Mouse (Mus musculus) embryonic facial prominence, embryonic 12.5 days (tissue): ENCODE results near the gene Adam1a. TPM values are rescaled to one million over a fixed set of nuclear protein-coding genes. Genes with fewer than 3 reads are reported as not detected.
"Not testable (repeated sequence)": the region's sequence is repeated elsewhere in the genome, so short reads cannot be mapped to it uniquely, and the experiment has no call there.

ENCODE experiments used
- ATAC-seq: fragments of 200-750 bp; cut with Nextera tagmentation; 2 replicates; pipeline ENCODE4 v1.8.0; 2017; ENCODE audit not compliant: insufficient number of reproducible peaks, insufficient read depth, low FRiP score, low TSS enrichment
- H3K27ac ChIP-seq: fragments of 300-500 bp; sonication (generic); 2 replicates; pipeline ENCODE4 v1.5.1; 2016; ENCODE audit warnings: mild to moderate bottlenecking
- H3K27me3 ChIP-seq: fragments of 300-500 bp; sonication (generic); 2 replicates; pipeline ENCODE4 v1.6.1; 2016; ENCODE audit warnings: mild to moderate bottlenecking, moderate library complexity
- H3K36me3 ChIP-seq: fragments of 300-500 bp; sonication (generic); 2 replicates; pipeline ENCODE4 v1.6.1; 2016; ENCODE audit warnings: mild to moderate bottlenecking
- H3K4me1 ChIP-seq: fragments of 300-500 bp; sonication (generic); 2 replicates; pipeline ENCODE4 v1.6.1; 2016
- H3K4me2 ChIP-seq: fragments of 300-500 bp; sonication (generic); replicated peaks from 2 replicates; pipeline ENCODE4 v1.6.1; 2016; ENCODE audit warnings: mild to moderate bottlenecking, moderate library complexity
- H3K4me3 ChIP-seq: fragments of 300-500 bp; sonication (generic); 2 replicates; pipeline ENCODE4 v1.5.1; 2016; ENCODE audit warnings: mild to moderate bottlenecking
- H3K9ac ChIP-seq: fragments of 300-500 bp; sonication (generic); 2 replicates; pipeline ENCODE4 v1.6.1; 2016; ENCODE audit warnings: mild to moderate bottlenecking, moderate library complexity
- H3K9me3 ChIP-seq: fragments of 300-500 bp; sonication (generic); 2 replicates; pipeline ENCODE4 v1.6.1; 2016; ENCODE audit warnings: mild to moderate bottlenecking, moderate library complexity
- WGBS: fragments of 180-500 bp; shearing (Covaris S2); methylation state at CpG from one replicate; pipeline ENCODE4 v1.1.7; 2016; 5-methylcytosine and 5-hydroxymethylcytosine counted together
- polyA plus RNA-seq: library from polyadenylated mRNA; unstranded; fragments of >200 nt; fragmentation: Nextera tagmentation; extraction: Ambion mirVana; gene quantifications from 2 replicates; pipeline ENCODE4 v1.2.1, GENCODE M21; 2016

The Adam1a gene
- polyA plus RNA-seq, 1 experiment from 2014 or later, result 2.0 TPM

DNA sequence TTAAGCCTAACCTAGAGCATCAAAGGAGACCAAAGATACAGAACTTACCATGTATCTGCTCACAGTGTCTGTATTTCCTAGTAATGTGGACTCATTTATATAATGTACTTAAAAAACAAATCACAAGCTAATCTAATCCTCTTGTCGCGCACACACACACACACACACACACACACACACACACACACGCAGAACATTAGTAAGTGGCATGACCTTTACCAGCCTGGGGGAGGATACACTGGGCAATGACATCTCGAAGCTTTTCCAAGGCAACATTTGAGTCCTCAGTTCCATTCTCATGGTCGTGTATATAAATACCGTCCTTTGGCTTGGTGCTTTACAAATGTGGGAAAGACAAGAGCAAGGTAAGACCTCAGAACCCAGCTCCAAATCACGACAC lies 18.8 kb downstream of the Adam1a start:
- peaks cover 80% of the 10 kb centered on the region for H3K36me3 ChIP-seq

GRCm38 (mm10) chr5:121525774-121526450 lies 19.4 kb downstream of the Adam1a start:
- Histone ChIP-seq H3K4me2 (no peak overlapping the region), H3K4me3 (no peak overlapping the region), H3K36me3 (peaks cover 80% of the 10 kb centered on the region), H3K4me1 (no peaks in the 10 kb centered on the region), H3K27ac (no peak overlapping the region), H3K9ac (no peak overlapping the region), H3K27me3 (no peaks in the 10 kb centered on the region), H3K9me3 (no peaks in the 10 kb centered on the region)
- WGBS, result 82% methylated on average over 14 of the region's 14 CpGs
- no peak for ATAC-seq

More for the DNA sequence above, 18.8 kb downstream of the Adam1a start:
- Histone ChIP-seq H3K27ac (no peak overlapping the region), H3K4me3 (no peak overlapping the region), H3K9ac (no peak overlapping the region), H3K4me2 (no peak overlapping the region), H3K4me1 (no peaks in the 10 kb centered on the region), H3K27me3 (no peaks in the 10 kb centered on the region), H3K9me3 (no peaks in the 10 kb centered on the region)
- 88% methylated on average over 7 of the region's 7 CpGs for WGBS
- no peak for ATAC-seq

DNA sequence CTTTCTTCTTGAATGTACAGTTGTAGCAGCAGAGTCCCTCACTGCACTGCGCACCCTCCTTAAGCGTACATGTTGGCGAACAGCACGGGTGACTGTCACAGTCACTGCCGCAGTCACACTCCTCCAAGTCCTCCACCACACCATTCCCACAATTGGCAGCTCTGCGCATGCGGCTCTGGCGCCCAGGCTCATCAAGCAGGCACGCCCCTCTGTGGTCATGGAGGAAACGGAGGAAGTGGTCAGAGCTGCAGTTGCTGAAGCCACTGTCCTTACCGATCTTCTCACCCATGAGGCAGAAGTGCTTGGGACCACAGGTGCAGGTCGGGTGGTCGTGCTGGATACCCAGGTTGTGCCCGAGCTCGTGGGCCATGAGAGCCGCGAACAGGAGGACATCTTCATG lies 25.5 kb downstream of the Adam1a start:
- ATAC-seq, H3K4me1 ChIP-seq, H3K9me3 ChIP-seq, H3K4me3 ChIP-seq, H3K9ac ChIP-seq, H3K4me2 ChIP-seq, H3K27me3 ChIP-seq, H3K27ac ChIP-seq: not testable (repeated sequence)
- WGBS, result 92% methylated on average over 10 of the region's 17 CpGs
- peaks cover 48% of the 10 kb centered on the region for H3K36me3 ChIP-seq

DNA sequence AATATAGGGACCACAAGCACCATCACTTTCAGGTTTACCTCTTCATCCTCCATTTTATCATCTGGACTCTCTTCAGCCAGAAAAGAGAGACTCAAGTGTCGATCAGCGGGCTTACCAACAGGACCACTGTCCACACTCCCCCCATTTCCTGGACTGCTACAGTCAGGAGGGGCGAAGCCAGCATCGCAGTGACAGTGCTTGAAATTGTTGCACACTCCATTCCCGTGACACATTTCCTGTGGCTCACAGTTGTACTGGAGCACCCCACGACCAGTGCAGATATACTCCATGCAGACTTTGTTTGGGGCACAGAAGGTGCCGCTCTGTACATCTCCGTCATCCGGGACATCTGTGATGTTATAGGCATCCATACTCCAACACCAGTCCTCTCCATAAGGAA lies 26.3 kb downstream of the Adam1a start:
- Histone ChIP-seq H3K4me3 (no peak overlapping the region), H3K27ac (no peak overlapping the region), H3K9ac (no peak overlapping the region), H3K4me1 (no peaks in the 10 kb centered on the region), H3K9me3 (no peaks in the 10 kb centered on the region), H3K4me2 (no peak overlapping the region), H3K36me3 (peaks cover 40% of the 10 kb centered on the region), H3K27me3 (no peaks in the 10 kb centered on the region)
- WGBS, result 92% methylated on average over 9 of the region's 9 CpGs
- ATAC-seq, result no peak

DNA sequence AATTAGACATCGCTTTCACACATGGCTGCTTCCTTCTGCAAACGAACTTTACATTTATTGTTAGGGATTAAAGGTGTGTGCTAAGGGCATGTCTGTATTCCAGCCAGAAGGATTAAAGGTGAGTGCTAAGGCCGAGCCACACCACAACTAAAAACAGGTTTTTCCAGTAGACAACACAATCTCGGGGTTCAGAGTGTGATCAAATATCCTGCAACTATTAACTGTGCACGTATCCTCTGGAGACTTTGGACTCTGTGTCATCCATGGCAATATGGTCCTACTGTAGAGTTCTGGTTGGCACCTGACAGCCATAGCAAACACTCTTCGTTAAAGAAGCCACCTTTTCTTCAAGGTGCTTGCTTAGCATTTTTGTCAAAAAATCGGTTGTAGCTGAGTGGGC lies 35.3 kb downstream of the Adam1a start:
- H3K9me3 ChIP-seq, result no peaks in the 10 kb centered on the region
- H3K36me3 ChIP-seq, result no peaks in the 10 kb centered on the region
- no peak overlapping the region for H3K27ac ChIP-seq
- no peaks in the 10 kb centered on the region for H3K4me1 ChIP-seq
- no peak for ATAC-seq
- no peaks in the 10 kb centered on the region for H3K27me3 ChIP-seq
- H3K9ac ChIP-seq, result no peak overlapping the region
- 85% methylated on average over 7 of the region's 7 CpGs for WGBS
- no peak overlapping the region for H3K4me2 ChIP-seq
- no peak overlapping the region for H3K4me3 ChIP-seq

GRCm38 (mm10) chr5:121506846-121507245 lies 38.4 kb downstream of the Adam1a start:
- no peaks in the 10 kb centered on the region for H3K36me3 ChIP-seq
- H3K27ac ChIP-seq, result no peak overlapping the region
- no peak for ATAC-seq
- H3K4me3 ChIP-seq, result no peak overlapping the region
- H3K9ac ChIP-seq, result no peak overlapping the region
- no peaks in the 10 kb centered on the region for H3K27me3 ChIP-seq
- no peaks in the 10 kb centered on the region for H3K9me3 ChIP-seq
- H3K4me2 ChIP-seq, result no peak overlapping the region
- WGBS, result 95% methylated on average over 1 of the region's 1 CpGs
- no peaks in the 10 kb centered on the region for H3K4me1 ChIP-seq

DNA sequence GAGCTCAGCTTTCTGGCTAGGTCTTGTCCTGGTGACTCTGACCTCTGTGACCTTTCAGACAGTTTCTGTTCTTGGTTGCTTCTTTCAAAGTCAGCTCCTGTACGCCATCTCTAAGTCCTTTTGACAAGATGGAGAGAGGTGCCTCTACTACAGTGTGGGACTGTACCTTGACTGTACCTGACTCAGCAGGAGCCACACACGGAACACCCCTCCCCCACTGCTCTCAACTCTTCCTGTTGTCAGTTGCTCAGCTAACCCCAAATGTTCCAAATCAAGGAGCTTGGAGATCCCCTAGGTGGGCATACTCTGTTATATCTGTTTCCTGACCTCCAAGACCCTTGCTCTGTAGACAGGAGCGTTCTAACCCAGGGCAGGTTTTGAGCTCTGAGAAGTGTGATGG lies 42.1 kb downstream of the Adam1a start, which contains the start of gene Adam1b:
Adam1b (minus strand) TSS at position 205 of the 400 bp plus-strand sequence.
- WGBS, result 72% methylated on average over 3 of the region's 3 CpGs
- Histone ChIP-seq H3K4me2 (no peak within 1 kb of the TSS), H3K27me3 (no peaks in the 10 kb centered on the region), H3K4me1 (no peaks in the 10 kb centered on the region), H3K4me3 (no peak within 1 kb of the TSS), H3K9ac (no peak within 1 kb of the TSS), H3K9me3 (no peaks in the 10 kb centered on the region), H3K36me3 (no peaks in the 10 kb centered on the region), H3K27ac (no peak within 1 kb of the TSS)
- no peak for ATAC-seq

DNA sequence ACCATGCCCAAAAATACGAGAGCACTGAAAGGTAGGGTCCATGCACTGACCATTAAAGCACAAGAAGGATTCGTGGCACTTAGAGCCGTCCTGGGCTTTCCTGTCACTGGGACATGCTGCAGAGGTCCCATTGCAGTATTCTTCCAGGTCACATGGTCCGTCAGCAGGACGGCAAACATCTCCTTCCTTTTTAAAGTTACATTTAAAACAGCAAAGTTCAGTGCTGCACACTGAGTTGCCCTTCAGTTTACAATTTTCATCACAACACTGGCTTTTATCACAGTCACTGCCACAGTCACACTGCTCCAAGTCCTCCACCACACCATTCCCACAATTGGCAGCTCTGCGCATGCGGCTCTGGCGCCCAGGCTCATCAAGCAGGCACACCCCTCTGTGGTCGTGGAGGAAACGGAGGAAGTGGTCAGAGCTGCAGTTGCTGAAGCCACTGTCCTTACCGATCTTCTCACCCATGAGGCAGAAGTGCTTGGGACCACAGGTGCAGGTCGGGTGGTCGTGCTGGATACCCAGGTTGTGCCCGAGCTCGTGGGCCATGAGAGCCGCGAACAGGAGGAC lies 43.8 kb downstream of the Adam1a start:
- H3K9ac ChIP-seq, H3K4me2 ChIP-seq, H3K4me1 ChIP-seq, H3K27ac ChIP-seq, H3K27me3 ChIP-seq, H3K9me3 ChIP-seq, H3K4me3 ChIP-seq, H3K36me3 ChIP-seq, ATAC-seq: not testable (repeated sequence)
- WGBS, result 75% methylated on average over 11 of the region's 17 CpGs

DNA sequence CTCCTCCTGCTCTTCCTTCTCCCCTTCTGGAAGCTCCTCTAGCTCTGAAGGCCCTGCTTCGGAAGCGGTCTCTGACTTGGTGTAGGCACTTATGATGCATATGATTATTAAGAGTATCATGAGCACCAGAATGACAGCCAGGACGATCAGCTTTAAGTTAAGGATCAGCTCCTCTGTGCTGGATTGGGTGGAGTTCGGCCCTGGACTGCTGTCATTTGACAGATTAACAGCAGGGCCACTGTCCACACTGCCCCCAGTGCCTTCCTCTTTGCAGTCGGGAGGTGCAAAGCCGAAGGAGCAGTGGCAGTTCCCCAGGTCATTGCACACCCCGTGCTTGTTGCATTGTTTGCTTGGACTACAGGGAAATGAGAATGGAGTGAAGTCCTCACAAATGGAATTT lies 44.6 kb downstream of the Adam1a start:
- Histone ChIP-seq H3K27me3 (no peaks in the 10 kb centered on the region), H3K36me3 (no peaks in the 10 kb centered on the region), H3K27ac (no peak overlapping the region), H3K4me2 (no peak overlapping the region), H3K4me1 (no peaks in the 10 kb centered on the region), H3K9ac (no peak overlapping the region), H3K4me3 (no peak overlapping the region), H3K9me3 (no peaks in the 10 kb centered on the region)
- WGBS, result 72% methylated on average over 7 of the region's 7 CpGs
- no peak for ATAC-seq

- no peaks in the 10 kb centered on the region for H3K27me3 ChIP-seq
- WGBS, result 59% methylated on average over 8 of the region's 8 CpGs
Observed at GRCm38 (mm10) chr5:121493305-121493704, 52.0 kb downstream of the Adam1a start.

GRCm38 (mm10) chr5:121484801-121485200 lies 60.5 kb downstream of the Adam1a start:
- 82% methylated on average over 5 of the region's 5 CpGs for WGBS
- no peak for ATAC-seq
- H3K4me3 ChIP-seq, result no peak overlapping the region
- no peaks in the 10 kb centered on the region for H3K36me3 ChIP-seq
- no peak overlapping the region for H3K9ac ChIP-seq
- no peaks in the 10 kb centered on the region for H3K27me3 ChIP-seq
- no peaks in the 10 kb centered on the region for H3K4me1 ChIP-seq
- H3K27ac ChIP-seq, result no peak overlapping the region
- H3K9me3 ChIP-seq, result no peaks in the 10 kb centered on the region
- H3K4me2 ChIP-seq, result no peak overlapping the region

More at GRCm38 (mm10) chr5:121493305-121493704, 52.0 kb downstream of the Adam1a start:
- Histone ChIP-seq H3K9ac (no peak overlapping the region), H3K4me2 (no peak overlapping the region), H3K27ac (no peak overlapping the region), H3K36me3 (no peaks in the 10 kb centered on the region), H3K4me3 (no peak overlapping the region), H3K4me1 (no peaks in the 10 kb centered on the region), H3K9me3 (no peaks in the 10 kb centered on the region)
- ATAC-seq, result no peak

GRCm38 (mm10) chr5:121477680-121478079 lies 67.6 kb downstream of the Adam1a start:
- WGBS, result 34% methylated on average over 3 of the region's 3 CpGs
- Histone ChIP-seq H3K9me3 (no peaks in the 10 kb centered on the region), H3K4me2 (no peak overlapping the region), H3K4me3 (no peak overlapping the region), H3K9ac (no peak overlapping the region), H3K4me1 (no peaks in the 10 kb centered on the region), H3K36me3 (no peaks in the 10 kb centered on the region), H3K27ac (no peak overlapping the region), H3K27me3 (no peaks in the 10 kb centered on the region)
- no peak for ATAC-seq
